Mouse (Mus musculus) lung, postnatal 0 days (tissue): ENCODE measurements around the gene 2610028H24Rik. TPM values are rescaled to one million over a fixed set of nuclear protein-coding genes. Genes with fewer than 3 reads are reported as not detected.
A peak's percentile ranks its signal among the peaks of the same experiment; 100 is the strongest.

Experiments
- ATAC-seq: fragments of 200-750 bp; cut with Nextera tagmentation; 2 replicates; pipeline ENCODE4 v1.8.0; 2017; ENCODE audit warnings: moderate library complexity
- DNase-seq: peaks from one replicate; pipeline ENCODE4 v3.0.0-alpha.2; 2016; ENCODE audit warnings: low spot score
- H3K27ac ChIP-seq: fragments of 300-500 bp; sonication (generic); 2 replicates; pipeline ENCODE4 v1.5.1; 2014; ENCODE audit warnings: antibody characterized with exemption, mild to moderate bottlenecking, low read length, mixed read lengths
- H3K27me3 ChIP-seq: fragments of 300-500 bp; sonication (generic); replicated peaks from 2 replicates; pipeline ENCODE4 v1.6.1; 2014; ENCODE audit warnings: low read length, mixed read lengths; ENCODE audit not compliant: insufficient read depth
- H3K36me3 ChIP-seq: fragments of 300-500 bp; sonication (generic); 2 replicates; pipeline ENCODE4 v1.6.1; 2014; ENCODE audit warnings: low read length, mixed read lengths; ENCODE audit not compliant: insufficient read depth
- H3K4me1 ChIP-seq: fragments of 300-500 bp; sonication (generic); 2 replicates; pipeline ENCODE4 v1.6.1; 2014; ENCODE audit warnings: antibody characterized with exemption, low read depth, low read length, mixed read lengths; ENCODE audit not compliant: insufficient read depth
- H3K4me2 ChIP-seq: fragments of 300-500 bp; sonication (generic); replicated peaks from 2 replicates; pipeline ENCODE4 v1.6.1; 2014; ENCODE audit warnings: low read depth, mild to moderate bottlenecking, low read length, moderate library complexity, mixed read lengths
- H3K4me3 ChIP-seq: fragments of 300-500 bp; sonication (generic); 2 replicates; pipeline ENCODE4 v1.5.1; 2014; ENCODE audit warnings: low read depth, low read length
- H3K9ac ChIP-seq: fragments of 300-500 bp; sonication (generic); replicated peaks from 2 replicates; pipeline ENCODE4 v1.6.1; 2014; ENCODE audit warnings: low read depth, mild to moderate bottlenecking
- H3K9me3 ChIP-seq: fragments of 300-500 bp; sonication (generic); 2 replicates; pipeline ENCODE4 v1.6.1; 2016; ENCODE audit warnings: low read length, mixed read lengths
- CTCF ChIP-seq: IDR thresholded peaks from 2 replicates; pipeline ENCODE4 v1.5.1; 2016; ENCODE audit warnings: antibody characterized with exemption, mild to moderate bottlenecking
- EP300 ChIP-seq: IDR thresholded peaks from 2 replicates; pipeline ENCODE4 v1.6.1; 2016; ENCODE audit warnings: antibody characterized with exemption, mild to moderate bottlenecking, control low read depth
- WGBS: fragments of 180-500 bp; shearing (Covaris S2); extraction: QIAGEN DNeasy Blood & Tissue Kit; methylation state at CpG from one replicate; pipeline ENCODE4 v1.1.7; 2014; 5-methylcytosine and 5-hydroxymethylcytosine counted together
- polyA plus RNA-seq: library from polyadenylated mRNA; unstranded; fragments of >200 nt; fragmentation: Nextera tagmentation; extraction: Ambion mirVana; gene quantifications from 2 replicates; pipeline ENCODE4 v1.2.1, GENCODE M21; 2015

2610028H24Rik gene
- polyA plus RNA-seq, 1 experiment from 2014 or later, result 32.3 TPM

- peak within 1 kb of the TSS; percentile 71; the same call in 1 of the 2 replicates for H3K4me2 ChIP-seq
- DNase-seq (no peak), ATAC-seq (no peak)
- peaks cover 13% of the 10 kb centered on the region for H3K36me3 ChIP-seq
- WGBS, result 95% methylated on average over 17 of the region's 17 CpGs
- peak within 1 kb of the TSS; percentile 97 for H3K27ac ChIP-seq
- no peaks in the 10 kb centered on the region for H3K9me3 ChIP-seq
- no peaks in the 10 kb centered on the region for H3K27me3 ChIP-seq
- peaks cover 14% of the 10 kb centered on the region; the same call in 1 of the 2 replicates for H3K4me1 ChIP-seq
- H3K4me3 ChIP-seq, result no peak within 1 kb of the TSS
- no peak for TF ChIP-seq EP300
- no peak for TF ChIP-seq CTCF
- no peak within 1 kb of the TSS for H3K9ac ChIP-seq
Observed at GRCm38 (mm10) chr10:76440281-76440680, 8.6 kb upstream of the 2610028H24Rik start, which contains the start of gene AC141477.1. Gene AC141477.1, minus strand, starts transcription at chr10:76440444.

- H3K9ac ChIP-seq, result peak within 1 kb of the TSS; percentile 58
- peak; percentile 99 for DNase-seq
- WGBS, result under 1% methylated on average over 58 of the region's 78 CpGs
Observed at GRCm38 (mm10) chr10:76442178-76443088, 6.4 kb upstream of the 2610028H24Rik start, which contains the start of gene Pcnt. Gene Pcnt, minus strand, starts transcription at chr10:76442786.

DNA sequence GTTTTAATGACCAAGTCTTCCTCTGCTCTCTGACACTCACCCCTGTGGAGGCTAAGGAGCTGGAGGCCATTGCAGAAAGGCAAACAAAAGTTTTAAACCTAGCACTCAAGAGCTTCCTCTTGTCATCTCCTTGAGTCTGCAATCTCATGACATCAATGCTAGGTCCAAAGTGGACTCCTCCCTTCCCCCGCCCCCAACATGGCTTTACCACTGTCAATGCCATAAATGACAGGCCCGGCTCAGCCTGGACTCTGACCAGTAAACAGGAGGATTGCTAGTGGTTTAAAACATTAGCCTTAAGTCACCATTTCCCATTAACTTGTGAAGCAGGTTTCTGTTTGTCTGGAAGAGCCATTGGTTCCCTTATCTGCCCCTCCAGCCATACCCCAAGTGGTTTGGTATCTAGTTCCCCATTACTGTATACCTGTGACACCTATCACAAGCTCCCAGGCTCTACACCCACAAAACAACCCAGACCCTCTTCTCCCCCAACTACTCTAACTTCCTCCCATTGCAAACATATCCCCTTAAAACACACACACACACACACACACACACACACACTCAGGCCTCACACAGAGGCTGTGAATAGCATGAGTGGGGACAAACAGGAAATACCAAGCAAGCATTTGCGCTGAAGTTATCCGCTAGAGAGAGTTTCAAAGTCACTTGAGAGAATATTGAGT, 2.7 kb upstream of the 2610028H24Rik start:
- ATAC-seq, result no peak
- Histone ChIP-seq H3K27me3 (no peaks in the 10 kb centered on the region), H3K9ac (no peak overlapping the region), H3K36me3 (no peaks in the 10 kb centered on the region), H3K4me1 (peaks cover 27% of the 10 kb centered on the region; the same call in 1 of the 2 replicates), H3K4me2 (no peak overlapping the region), H3K27ac (peak overlapping the region; percentile 87), H3K4me3 (no peak overlapping the region), H3K9me3 (no peaks in the 10 kb centered on the region)
- WGBS, result 30% methylated on average over 4 of the region's 4 CpGs
- peak; percentile 73 for DNase-seq
- TF ChIP-seq EP300 (peak; percentile 62; the same call in 1 of the 2 replicates), CTCF (no peak)

More at GRCm38 (mm10) chr10:76442178-76443088, 6.4 kb upstream of the 2610028H24Rik start, which contains the start of gene Pcnt:
- Histone ChIP-seq H3K4me3 (peak within 1 kb of the TSS; percentile 67), H3K27me3 (no peaks in the 10 kb centered on the region), H3K4me1 (peaks cover 21% of the 10 kb centered on the region; the same call in 1 of the 2 replicates), H3K9me3 (no peaks in the 10 kb centered on the region), H3K4me2 (peak within 1 kb of the TSS; percentile 71), H3K27ac (peak within 1 kb of the TSS; percentile 97), H3K36me3 (no peaks in the 10 kb centered on the region; the same call in 1 of the 2 replicates)
- TF ChIP-seq CTCF, result peak; percentile 85
- no peak for TF ChIP-seq EP300
- peak; percentile 95 for ATAC-seq

DNA sequence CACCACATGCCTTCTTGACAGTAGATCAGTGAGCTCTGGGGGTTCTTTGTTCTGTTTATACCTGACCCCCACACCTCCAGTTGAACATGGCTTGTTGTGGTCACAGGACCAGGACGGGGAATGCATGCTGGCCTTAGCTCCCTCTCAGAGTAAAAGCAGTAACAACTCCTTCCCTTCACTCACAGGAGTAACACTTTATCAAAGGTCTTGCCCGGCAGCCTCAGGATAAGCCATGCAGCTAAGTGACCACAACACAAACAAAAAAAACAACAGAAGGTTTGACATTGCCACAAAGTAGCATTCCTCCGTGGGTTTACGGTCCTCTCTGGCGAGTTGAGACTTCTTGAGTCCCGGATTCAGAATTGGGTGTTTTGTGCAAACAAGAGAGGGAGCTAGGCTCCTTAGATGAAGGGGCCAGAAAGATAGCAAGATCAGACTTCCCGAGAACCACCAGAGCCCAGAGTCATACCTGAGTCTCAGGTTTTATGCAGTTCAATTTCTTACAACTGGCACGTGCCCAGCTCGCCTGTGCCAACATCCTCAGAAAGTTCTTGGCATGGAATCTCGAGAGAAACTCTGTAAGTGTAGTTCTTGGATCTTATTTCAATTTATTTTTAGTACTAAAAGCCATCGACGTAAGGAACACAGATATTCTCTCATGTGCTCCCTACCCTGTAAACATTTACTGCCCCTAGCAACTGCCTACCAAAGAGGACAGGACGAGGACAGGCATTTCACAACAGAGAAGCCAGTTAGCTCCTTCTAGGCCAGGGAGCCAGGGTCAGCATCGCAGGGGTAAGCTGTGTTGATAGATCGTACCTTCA, 1.3 kb upstream of the 2610028H24Rik start:
- Histone ChIP-seq H3K9ac (no peak overlapping the region), H3K4me2 (no peak overlapping the region), H3K4me1 (peaks cover 22% of the 10 kb centered on the region; the same call in 1 of the 2 replicates), H3K27me3 (no peaks in the 10 kb centered on the region), H3K36me3 (no peaks in the 10 kb centered on the region), H3K27ac (peak overlapping the region; percentile 87), H3K4me3 (no peak overlapping the region), H3K9me3 (no peaks in the 10 kb centered on the region)
- peak; percentile 95 for TF ChIP-seq EP300
- TF ChIP-seq CTCF, result no peak
- DNase-seq (peak; percentile 96), ATAC-seq (peak; percentile 84)
- 38% methylated on average over 15 of the region's 15 CpGs for WGBS

GRCm38 (mm10) chr10:76455289-76455688, 6.4 kb downstream of the 2610028H24Rik start:
- Histone ChIP-seq H3K27ac (no peak overlapping the region), H3K36me3 (no peaks in the 10 kb centered on the region), H3K9me3 (no peaks in the 10 kb centered on the region), H3K4me1 (no peaks in the 10 kb centered on the region), H3K4me2 (no peak overlapping the region), H3K4me3 (no peak overlapping the region), H3K27me3 (no peaks in the 10 kb centered on the region), H3K9ac (no peak overlapping the region)
- TF ChIP-seq CTCF (peak; percentile 84), EP300 (no peak)
- 52% methylated on average over 5 of the region's 5 CpGs for WGBS
- ATAC-seq (peak; percentile 34), DNase-seq (peak; percentile 64)
